Mouse (Mus musculus): ENCODE data around the gene Gm8104. TPM values are rescaled to one million over a fixed set of nuclear protein-coding genes. Genes with fewer than 3 reads are reported as not detected.
"Not testable (repeated sequence)": the region's sequence is repeated elsewhere in the genome, so short reads cannot be mapped to it uniquely, and the experiment has no call there.

Gm8104 gene
- not detected in 2 replicates for polyA plus RNA-seq (2015; fragmentation: Nextera tagmentation; extraction: Ambion mirVana)

DNA sequence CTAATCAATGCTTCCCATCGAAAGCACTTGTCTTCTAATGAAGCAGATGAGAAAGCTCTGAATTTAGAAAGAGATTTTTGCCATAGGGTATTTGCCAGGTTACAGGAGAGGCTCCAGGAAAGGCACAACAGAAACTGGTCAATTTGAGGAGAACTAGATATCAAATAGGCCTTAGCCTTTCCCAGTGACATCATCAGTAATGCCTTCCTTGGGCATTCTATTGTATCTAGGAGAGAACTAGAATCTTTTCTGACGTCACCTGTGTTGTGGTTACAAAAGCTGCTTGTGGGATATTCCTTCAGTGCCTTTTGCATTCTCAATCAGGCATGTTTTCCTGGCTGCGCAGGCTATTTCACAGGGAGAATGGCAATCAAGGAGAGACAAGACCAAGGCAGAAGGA lies at the start of gene Gm8104:
Gm8104 (plus strand) TSS at position 301 of the 400 bp plus-strand sequence.
- H3K27ac ChIP-seq (ENCODE audit: low read length); H3K9me3 ChIP-seq (replicated peaks; ENCODE audit: control insufficient read depth, low read length); H3K36me3 ChIP-seq (ENCODE audit: control insufficient read depth, insufficient read depth); H3K9ac ChIP-seq (ENCODE audit: low read length); H3K4me1 ChIP-seq (ENCODE audit: control insufficient read depth, insufficient read depth, low read length); ATAC-seq (replicated peaks; ENCODE audit: extremely low read depth, insufficient read depth, low FRiP score); H3K4me2 ChIP-seq (ENCODE audit: low read depth, low read length); H3K4me3 ChIP-seq (ENCODE audit: low read length); H3K27me3 ChIP-seq (ENCODE audit: control insufficient read depth, insufficient read depth, low read length): not testable (repeated sequence)
- WGBS = 76% methylated on average over 3 of the region's 3 CpGs

DNA sequence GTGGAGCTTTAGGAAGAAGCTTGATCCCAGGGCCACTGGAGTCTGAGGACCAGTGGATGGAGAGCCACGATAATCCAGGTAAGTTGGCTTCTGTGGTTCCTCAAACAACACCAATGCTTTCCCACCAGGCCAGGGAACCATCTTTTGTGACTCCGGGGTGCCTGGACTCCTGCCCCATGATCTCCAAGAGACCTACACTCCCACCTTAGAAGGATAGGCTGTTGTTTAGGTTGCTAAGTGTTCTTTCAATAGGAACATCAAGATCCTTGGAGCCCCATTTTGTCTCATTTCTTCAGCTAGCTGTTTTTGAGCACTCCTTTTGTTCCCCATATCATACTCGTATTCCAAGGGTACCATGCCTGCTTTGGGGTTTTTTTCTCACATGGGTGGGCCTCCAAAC lies 42.3 kb upstream of the Gm8104 start:
- H3K4me3 ChIP-seq (ENCODE audit: low read length); H3K4me2 ChIP-seq (ENCODE audit: low read depth, low read length); H3K4me1 ChIP-seq (ENCODE audit: control insufficient read depth, insufficient read depth, low read length); H3K9me3 ChIP-seq (replicated peaks; ENCODE audit: control insufficient read depth, low read length); H3K27ac ChIP-seq (ENCODE audit: low read length); H3K27me3 ChIP-seq (ENCODE audit: control insufficient read depth, insufficient read depth, low read length); H3K9ac ChIP-seq (ENCODE audit: low read length); ATAC-seq (replicated peaks; ENCODE audit: extremely low read depth, insufficient read depth, low FRiP score); H3K36me3 ChIP-seq (ENCODE audit: control insufficient read depth, insufficient read depth): not testable (repeated sequence)
- 71% methylated on average over 3 of the region's 3 CpGs for WGBS

DNA sequence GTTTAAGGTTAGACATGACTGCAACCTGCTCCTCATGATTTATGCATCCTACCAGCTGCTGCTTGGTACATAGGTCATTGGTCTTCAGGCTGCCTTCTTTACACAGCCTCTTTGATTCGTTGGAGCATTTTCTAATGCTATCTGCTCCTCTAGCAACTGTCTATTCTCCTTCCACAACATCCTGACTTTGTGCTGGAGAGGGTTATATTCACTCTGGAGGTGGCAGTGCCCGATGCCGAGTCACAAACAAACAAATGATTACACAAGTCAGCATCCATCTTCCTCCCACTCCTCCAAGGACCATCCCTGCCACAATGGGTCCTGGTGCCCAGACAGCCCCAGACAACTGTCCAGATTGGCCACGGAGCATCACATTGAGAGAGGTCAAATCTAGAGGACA lies 40.2 kb upstream of the Gm8104 start:
- H3K27ac ChIP-seq (ENCODE audit: low read length); H3K4me3 ChIP-seq (ENCODE audit: low read length); H3K4me1 ChIP-seq (ENCODE audit: control insufficient read depth, insufficient read depth, low read length); H3K9me3 ChIP-seq (replicated peaks; ENCODE audit: control insufficient read depth, low read length); H3K4me2 ChIP-seq (ENCODE audit: low read depth, low read length); ATAC-seq (replicated peaks; ENCODE audit: extremely low read depth, insufficient read depth, low FRiP score); H3K36me3 ChIP-seq (ENCODE audit: control insufficient read depth, insufficient read depth); H3K27me3 ChIP-seq (ENCODE audit: control insufficient read depth, insufficient read depth, low read length); H3K9ac ChIP-seq (ENCODE audit: low read length): not testable (repeated sequence)
- WGBS = 54% methylated on average over 4 of the region's 4 CpGs

DNA sequence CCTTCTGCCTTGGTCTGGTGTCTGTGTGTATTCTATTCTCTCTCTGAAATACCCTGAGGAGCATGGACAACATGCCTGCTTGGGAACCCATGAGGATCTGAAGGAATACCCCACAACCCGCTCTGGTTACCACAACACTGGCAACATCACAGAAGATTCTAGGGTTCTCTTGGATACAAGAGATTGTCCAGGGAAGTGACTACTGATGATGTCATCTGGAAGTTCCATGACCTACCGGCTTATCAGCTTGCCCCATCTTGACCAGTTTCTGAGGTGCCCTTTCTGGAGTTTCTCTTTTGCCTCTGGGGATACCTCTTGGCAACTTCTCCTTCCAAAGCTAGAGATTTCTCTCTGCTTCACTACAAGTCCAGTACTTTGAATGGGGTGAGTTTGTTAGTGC lies 23.9 kb upstream of the Gm8104 start, which contains the start of gene Gm8094:
Gm8094 (minus strand) TSS at position 101 of the 400 bp plus-strand sequence.
- not testable (repeated sequence) for ATAC-seq (replicated peaks; ENCODE audit: extremely low read depth, insufficient read depth, low FRiP score); H3K36me3 ChIP-seq (ENCODE audit: control insufficient read depth, insufficient read depth)
- WGBS = 77% methylated on average over 2 of the region's 2 CpGs

DNA sequence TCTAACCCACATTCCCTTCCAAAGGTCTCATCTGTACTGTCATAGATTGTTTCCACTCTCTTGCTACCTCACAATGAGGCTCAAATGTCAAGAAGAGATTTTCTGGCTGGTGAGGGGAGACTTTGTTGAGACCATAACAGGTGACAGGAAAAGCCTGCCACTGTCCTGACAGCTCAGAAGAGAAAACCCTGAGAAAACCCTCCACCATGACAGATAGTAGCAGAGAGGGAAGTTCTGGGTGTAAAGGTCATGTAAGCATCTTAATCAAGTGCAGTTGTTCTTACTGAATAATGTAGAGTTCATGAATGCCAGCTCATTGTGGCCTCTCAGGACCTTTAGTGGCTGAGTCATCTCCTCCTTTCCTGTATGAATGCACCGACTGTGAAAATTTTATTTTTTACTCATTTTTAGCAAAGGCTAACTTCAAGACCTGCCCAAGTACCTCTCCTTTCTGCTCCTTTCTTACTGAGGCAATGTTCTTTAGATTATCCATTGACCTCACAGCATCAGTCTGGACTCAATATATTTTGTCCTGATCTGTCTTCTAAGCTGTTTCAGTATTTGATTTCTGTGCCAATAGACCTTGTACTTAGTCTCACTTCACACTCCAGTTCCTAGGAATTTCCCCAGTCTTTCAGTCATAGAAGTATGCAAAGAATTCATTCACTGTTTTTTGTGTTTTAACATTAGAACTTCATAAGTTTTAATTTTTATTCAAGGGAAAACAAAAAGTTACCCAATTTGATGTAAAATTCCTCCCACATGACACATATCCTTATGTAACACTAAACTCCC lies 15.3 kb upstream of the Gm8104 start:
- not testable (repeated sequence) for H3K4me3 ChIP-seq (ENCODE audit: low read length); H3K9ac ChIP-seq (ENCODE audit: low read length); H3K9me3 ChIP-seq (replicated peaks; ENCODE audit: control insufficient read depth, low read length); H3K27ac ChIP-seq (ENCODE audit: low read length); H3K4me1 ChIP-seq (ENCODE audit: control insufficient read depth, insufficient read depth, low read length); H3K27me3 ChIP-seq (ENCODE audit: control insufficient read depth, insufficient read depth, low read length); ATAC-seq (replicated peaks; ENCODE audit: extremely low read depth, insufficient read depth, low FRiP score); H3K4me2 ChIP-seq (ENCODE audit: low read depth, low read length); H3K36me3 ChIP-seq (ENCODE audit: control insufficient read depth, insufficient read depth)
- 50% methylated on average over 1 of the region's 1 CpGs for WGBS

More for the DNA sequence above, 23.9 kb upstream of the Gm8104 start, which contains the start of gene Gm8094:
- not testable (repeated sequence) for H3K4me3 ChIP-seq (ENCODE audit: low read length); H3K9ac ChIP-seq (ENCODE audit: low read length); H3K9me3 ChIP-seq (replicated peaks; ENCODE audit: control insufficient read depth, low read length); H3K27ac ChIP-seq (ENCODE audit: low read length); H3K4me1 ChIP-seq (ENCODE audit: control insufficient read depth, insufficient read depth, low read length); H3K27me3 ChIP-seq (ENCODE audit: control insufficient read depth, insufficient read depth, low read length); H3K4me2 ChIP-seq (ENCODE audit: low read depth, low read length)

DNA sequence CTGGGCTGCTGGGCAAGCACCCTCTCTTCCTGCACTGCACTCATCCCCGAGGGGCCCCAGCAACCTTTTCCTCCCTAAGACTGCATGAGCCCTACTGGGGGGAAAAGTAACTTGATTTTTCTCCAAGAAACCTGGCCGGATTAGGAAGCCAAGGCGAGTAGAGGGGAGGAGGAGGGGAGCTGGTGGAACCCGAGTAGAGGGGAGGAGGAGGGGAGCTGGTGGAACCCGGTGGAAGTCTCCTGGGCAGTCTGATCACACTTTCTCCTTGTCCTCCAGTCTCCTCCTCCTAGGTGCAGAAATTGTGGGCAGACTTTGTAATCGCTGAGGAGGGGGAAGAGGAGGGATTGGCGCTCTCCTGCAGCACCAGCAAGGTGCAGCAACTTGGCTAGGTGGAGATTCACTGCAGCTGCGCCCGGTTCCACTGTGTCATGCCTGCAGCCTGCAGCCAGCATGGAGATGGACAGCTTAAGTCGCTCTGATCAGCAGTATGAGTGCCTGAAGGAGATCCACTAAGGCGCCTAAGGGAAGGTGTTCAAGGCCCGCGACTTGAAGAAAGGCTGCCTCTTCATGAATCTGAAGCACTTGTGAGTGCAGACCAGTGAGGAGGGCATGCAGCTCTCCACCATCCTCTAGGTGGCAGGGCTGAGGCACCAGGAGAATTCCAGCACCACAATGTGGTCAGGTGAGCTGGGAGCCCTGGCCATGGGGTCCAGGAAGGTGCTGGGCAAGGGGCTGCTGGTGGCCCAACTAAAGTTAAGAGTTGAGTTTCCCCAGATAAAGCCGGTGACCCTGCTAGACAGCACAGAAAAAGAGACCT lies 11.1 kb upstream of the Gm8104 start:
- H3K9ac ChIP-seq (ENCODE audit: low read length); H3K27me3 ChIP-seq (ENCODE audit: control insufficient read depth, insufficient read depth, low read length); H3K4me3 ChIP-seq (ENCODE audit: low read length); H3K36me3 ChIP-seq (ENCODE audit: control insufficient read depth, insufficient read depth); H3K4me1 ChIP-seq (ENCODE audit: control insufficient read depth, insufficient read depth, low read length); H3K9me3 ChIP-seq (replicated peaks; ENCODE audit: control insufficient read depth, low read length); H3K27ac ChIP-seq (ENCODE audit: low read length); ATAC-seq (replicated peaks; ENCODE audit: extremely low read depth, insufficient read depth, low FRiP score); H3K4me2 ChIP-seq (ENCODE audit: low read depth, low read length): not testable (repeated sequence)
- WGBS = 50% methylated on average over 1 of the region's 14 CpGs

DNA sequence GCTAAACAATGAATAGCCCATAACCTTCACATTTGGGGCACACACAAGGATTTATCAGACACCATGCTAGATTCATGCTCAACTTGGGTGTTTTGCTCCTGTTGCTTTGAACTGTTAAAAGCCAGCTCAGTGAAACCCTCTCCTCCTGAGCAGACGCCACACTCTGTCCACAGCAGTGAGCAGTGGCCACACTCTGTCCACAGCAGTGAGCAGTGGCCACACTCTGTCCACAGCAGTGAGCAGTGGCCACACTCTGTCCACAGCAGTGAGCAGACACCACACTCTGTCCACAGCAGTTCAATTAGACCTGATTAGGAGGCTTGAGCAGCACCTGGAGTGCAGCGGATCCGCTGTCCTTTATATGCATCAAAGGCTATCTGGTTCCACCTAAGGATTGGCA lies 19.3 kb downstream of the Gm8104 start:
- not testable (repeated sequence) for ATAC-seq (replicated peaks; ENCODE audit: extremely low read depth, insufficient read depth, low FRiP score); H3K36me3 ChIP-seq (ENCODE audit: control insufficient read depth, insufficient read depth); H3K27me3 ChIP-seq (ENCODE audit: control insufficient read depth, insufficient read depth, low read length); H3K4me3 ChIP-seq (ENCODE audit: low read length); H3K4me2 ChIP-seq (ENCODE audit: low read depth, low read length); H3K9me3 ChIP-seq (replicated peaks; ENCODE audit: control insufficient read depth, low read length); H3K4me1 ChIP-seq (ENCODE audit: control insufficient read depth, insufficient read depth, low read length); H3K9ac ChIP-seq (ENCODE audit: low read length); H3K27ac ChIP-seq (ENCODE audit: low read length)
- WGBS = 59% methylated on average over 1 of the region's 3 CpGs

DNA sequence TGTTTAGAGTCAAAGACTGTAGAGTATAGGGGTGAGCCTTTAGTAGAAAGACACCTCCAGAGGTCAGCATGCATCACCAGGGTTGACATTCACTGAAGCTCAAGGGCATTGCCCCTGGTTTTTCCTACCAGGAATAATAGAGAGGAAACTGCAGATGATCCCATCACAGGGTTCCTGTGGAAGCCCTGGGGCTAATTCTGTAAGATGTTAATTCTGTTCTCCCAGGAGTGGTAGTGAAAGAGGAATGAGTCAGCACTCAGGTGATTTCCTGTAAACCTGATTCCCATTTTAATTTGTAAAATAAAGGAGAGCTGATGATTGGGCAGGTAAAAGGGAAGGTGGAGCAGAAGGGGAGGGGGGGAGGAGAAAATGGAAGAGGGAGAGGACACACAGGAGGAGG lies 25.9 kb downstream of the Gm8104 start:
- not testable (repeated sequence) for H3K27me3 ChIP-seq (ENCODE audit: control insufficient read depth, insufficient read depth, low read length); H3K9ac ChIP-seq (ENCODE audit: low read length); H3K36me3 ChIP-seq (ENCODE audit: control insufficient read depth, insufficient read depth); ATAC-seq (replicated peaks; ENCODE audit: extremely low read depth, insufficient read depth, low FRiP score); H3K4me3 ChIP-seq (ENCODE audit: low read length); H3K9me3 ChIP-seq (replicated peaks; ENCODE audit: control insufficient read depth, low read length); H3K4me1 ChIP-seq (ENCODE audit: control insufficient read depth, insufficient read depth, low read length); H3K4me2 ChIP-seq (ENCODE audit: low read depth, low read length); H3K27ac ChIP-seq (ENCODE audit: low read length)
